Mouse (Mus musculus) neural tube, embryonic 11.5 days (tissue): ENCODE results near the gene Efemp2. TPM values are rescaled to one million over a fixed set of nuclear protein-coding genes. Genes with fewer than 3 reads are reported as not detected.
A peak's percentile ranks its signal among the peaks of the same experiment; 100 is the strongest.

ENCODE experiments used
- ATAC-seq: fragments of 200-750 bp; cut with Nextera tagmentation; 2 replicates; pipeline ENCODE4 v1.8.0; 2017; ENCODE audit warnings: moderate number of reproducible peaks, mild to moderate bottlenecking, moderate TSS enrichment, moderate library complexity; ENCODE audit not compliant: insufficient read depth, low FRiP score, low TSS enrichment
- DNase-seq: peaks from one replicate; pipeline ENCODE4 v3.0.0-alpha.2; 2015; ENCODE audit warnings: low spot score
- H3K27ac ChIP-seq: fragments of 300-500 bp; sonication (generic); 2 replicates; pipeline ENCODE4 v1.5.1; 2014; ENCODE audit warnings: low read depth, mild to moderate bottlenecking, low read length
- H3K27me3 ChIP-seq: fragments of 300-500 bp; sonication (generic); 2 replicates; pipeline ENCODE4 v1.6.1; 2014; ENCODE audit warnings: mild to moderate bottlenecking, low read length, mixed read lengths; ENCODE audit not compliant: control insufficient read depth, insufficient read depth
- H3K36me3 ChIP-seq: fragments of 300-500 bp; sonication (generic); 2 replicates; pipeline ENCODE4 v1.6.1; 2014; ENCODE audit warnings: mild to moderate bottlenecking, low read length, moderate library complexity, mixed read lengths; ENCODE audit not compliant: control insufficient read depth, insufficient read depth
- H3K4me1 ChIP-seq: fragments of 300-500 bp; sonication (generic); 2 replicates; pipeline ENCODE4 v1.6.1; 2014; ENCODE audit warnings: low read length, mixed read lengths; ENCODE audit not compliant: control insufficient read depth, insufficient read depth
- H3K4me2 ChIP-seq: fragments of 300-500 bp; sonication (generic); 2 replicates; pipeline ENCODE4 v1.6.1; 2014; ENCODE audit warnings: low read depth, mild to moderate bottlenecking, moderate library complexity
- H3K4me3 ChIP-seq: fragments of 300-500 bp; sonication (generic); 2 replicates; pipeline ENCODE4 v1.5.1; 2014; ENCODE audit warnings: low read depth, low read length
- H3K9ac ChIP-seq: fragments of 300-500 bp; sonication (generic); 2 replicates; pipeline ENCODE4 v1.6.1; 2014; ENCODE audit warnings: mild to moderate bottlenecking, low read length
- H3K9me3 ChIP-seq: fragments of 300-500 bp; sonication (generic); 2 replicates; pipeline ENCODE4 v1.6.1; 2016; ENCODE audit warnings: low read length; ENCODE audit not compliant: control insufficient read depth
- WGBS: fragments of 180-500 bp; shearing (Covaris S2); extraction: QIAGEN DNeasy Blood & Tissue Kit; methylation state at CpG from one replicate; pipeline ENCODE4 v1.1.7; 2014; 5-methylcytosine and 5-hydroxymethylcytosine counted together
- polyA plus RNA-seq: library from polyadenylated mRNA; unstranded; fragments of >200 nt; fragmentation: Nextera tagmentation; extraction: Ambion mirVana; gene quantifications from 2 replicates; pipeline ENCODE4 v1.2.1, GENCODE M21; 2014

Gene Efemp2
- polyA plus RNA-seq, 1 experiment from 2014 or later: 55.6 TPM

DNA sequence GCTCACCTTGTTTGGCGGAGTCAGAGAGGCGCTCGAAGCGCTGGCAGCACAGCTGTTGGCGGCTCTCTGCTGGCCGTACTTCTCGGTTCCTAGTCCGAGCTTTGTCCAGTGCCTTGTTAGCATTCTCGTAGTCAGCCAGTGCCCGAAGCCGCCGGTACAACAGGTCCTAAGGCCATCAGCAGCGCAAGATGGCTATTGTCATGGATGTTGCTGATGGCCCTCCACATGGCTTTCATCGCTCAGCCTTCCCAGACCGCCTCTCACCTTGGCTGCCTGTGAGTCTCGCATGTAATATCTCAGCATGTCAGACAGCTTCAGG, 22.3 kb downstream of the Efemp2 start:
- H3K4me1 ChIP-seq: peaks cover 8% of the 10 kb centered on the region; the same call in 1 of the 2 replicates
- ATAC-seq (no peak), DNase-seq (no peak)
- H3K36me3 ChIP-seq: peaks cover 22% of the 10 kb centered on the region
- H3K27me3 ChIP-seq: no peaks in the 10 kb centered on the region
- H3K4me3 ChIP-seq: no peak overlapping the region
- H3K4me2 ChIP-seq: no peak overlapping the region
- no peaks in the 10 kb centered on the region for H3K9me3 ChIP-seq
- WGBS: 87% methylated on average over 16 of the region's 16 CpGs
- no peak overlapping the region for H3K9ac ChIP-seq
- no peak overlapping the region; the same call in 1 of the 2 replicates for H3K27ac ChIP-seq

- Histone ChIP-seq H3K9ac (no peak overlapping the region), H3K27ac (no peak overlapping the region), H3K27me3 (no peaks in the 10 kb centered on the region), H3K4me1 (no peaks in the 10 kb centered on the region), H3K4me3 (no peak overlapping the region), H3K36me3 (peaks cover 8% of the 10 kb centered on the region; the same call in 1 of the 2 replicates), H3K4me2 (no peak overlapping the region), H3K9me3 (no peaks in the 10 kb centered on the region)
- 87% methylated on average over 2 of the region's 2 CpGs for WGBS
- DNase-seq (no peak), ATAC-seq (no peak)
Observed at GRCm38 (mm10) chr19:5500330-5500875, 26.6 kb downstream of the Efemp2 start.

DNA sequence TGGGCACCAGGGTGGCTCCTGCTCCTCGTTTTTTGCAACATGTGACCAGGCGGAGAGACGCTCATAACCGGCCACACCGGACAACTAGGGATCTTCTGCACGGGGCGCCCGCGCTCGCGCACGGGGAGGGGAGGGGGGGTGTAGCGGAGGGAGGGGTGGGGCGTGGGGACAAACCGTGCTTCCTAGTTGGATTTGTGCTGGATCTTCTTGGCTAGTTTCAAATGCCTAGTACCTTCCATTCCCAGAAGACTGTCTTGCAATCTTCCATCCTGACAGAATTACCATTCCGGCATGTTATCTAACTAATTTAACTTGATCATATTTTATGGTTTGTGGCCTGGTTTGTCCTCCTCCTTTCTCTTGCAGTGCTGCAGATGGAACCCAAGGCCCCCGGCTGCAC, 29.9 kb downstream of the Efemp2 start, which contains the start of gene 1700020D05Rik:
Gene 1700020D05Rik, minus strand, starts transcription at position 101 of the 400 bp plus-strand sequence.
- Histone ChIP-seq H3K27me3 (no peaks in the 10 kb centered on the region), H3K36me3 (no peaks in the 10 kb centered on the region), H3K4me1 (no peaks in the 10 kb centered on the region), H3K27ac (no peak within 1 kb of the TSS), H3K9ac (no peak within 1 kb of the TSS), H3K9me3 (no peaks in the 10 kb centered on the region), H3K4me2 (no peak within 1 kb of the TSS), H3K4me3 (no peak within 1 kb of the TSS)
- no peak for DNase-seq
- 51% methylated on average over 17 of the region's 17 CpGs for WGBS
- no peak for ATAC-seq

- no peaks in the 10 kb centered on the region for H3K9me3 ChIP-seq
- H3K36me3 ChIP-seq: no peaks in the 10 kb centered on the region
- peak within 1 kb of the TSS; percentile 46 for H3K4me3 ChIP-seq
- peak within 1 kb of the TSS; percentile 7; the same call in 1 of the 2 replicates for H3K27ac ChIP-seq
- peak within 1 kb of the TSS; percentile 42 for H3K9ac ChIP-seq
- 3% methylated on average over 47 of the region's 47 CpGs for WGBS
- H3K4me1 ChIP-seq: peaks cover 6% of the 10 kb centered on the region
- DNase-seq: peak; percentile 94
- ATAC-seq: peak; percentile 99
- H3K27me3 ChIP-seq: no peaks in the 10 kb centered on the region
- H3K4me2 ChIP-seq: peak within 1 kb of the TSS; percentile 75
Observed at GRCm38 (mm10) chr19:5510031-5511026, 36.6 kb downstream of the Efemp2 start, which contains the start of gene Snx32. TSS of gene Snx32 (minus strand) at chr19:5510538.

DNA sequence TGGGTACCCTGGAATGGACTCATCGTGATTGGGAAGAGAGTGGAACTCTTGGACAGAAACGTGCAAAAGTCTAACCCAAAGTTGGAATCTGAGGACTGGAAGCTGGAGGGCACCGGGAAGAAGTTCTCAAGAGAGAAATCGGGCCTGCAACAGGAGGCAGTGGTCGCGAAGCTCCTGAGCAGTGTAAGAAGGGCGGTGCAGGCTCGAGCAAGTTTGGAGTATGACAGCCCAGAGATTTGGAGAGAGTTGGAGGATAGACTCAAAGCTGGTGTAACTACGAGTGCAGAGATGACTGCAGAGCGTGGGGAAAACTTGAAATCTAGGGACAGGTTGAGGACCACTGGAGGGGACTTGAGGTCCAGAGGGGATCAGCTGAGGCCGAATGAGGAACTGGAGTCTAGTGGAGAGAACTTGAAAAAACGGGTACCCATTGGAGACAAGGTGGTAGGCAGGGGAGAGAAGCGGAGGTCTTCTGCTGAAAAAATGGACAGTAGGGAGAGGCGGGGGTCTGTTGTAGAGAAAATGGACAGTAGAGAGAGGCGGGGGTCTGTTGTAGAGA, 37.4 kb downstream of the Efemp2 start:
- no peak for ATAC-seq
- 51% methylated on average over 15 of the region's 15 CpGs for WGBS
- H3K27ac ChIP-seq: no peak overlapping the region

DNA sequence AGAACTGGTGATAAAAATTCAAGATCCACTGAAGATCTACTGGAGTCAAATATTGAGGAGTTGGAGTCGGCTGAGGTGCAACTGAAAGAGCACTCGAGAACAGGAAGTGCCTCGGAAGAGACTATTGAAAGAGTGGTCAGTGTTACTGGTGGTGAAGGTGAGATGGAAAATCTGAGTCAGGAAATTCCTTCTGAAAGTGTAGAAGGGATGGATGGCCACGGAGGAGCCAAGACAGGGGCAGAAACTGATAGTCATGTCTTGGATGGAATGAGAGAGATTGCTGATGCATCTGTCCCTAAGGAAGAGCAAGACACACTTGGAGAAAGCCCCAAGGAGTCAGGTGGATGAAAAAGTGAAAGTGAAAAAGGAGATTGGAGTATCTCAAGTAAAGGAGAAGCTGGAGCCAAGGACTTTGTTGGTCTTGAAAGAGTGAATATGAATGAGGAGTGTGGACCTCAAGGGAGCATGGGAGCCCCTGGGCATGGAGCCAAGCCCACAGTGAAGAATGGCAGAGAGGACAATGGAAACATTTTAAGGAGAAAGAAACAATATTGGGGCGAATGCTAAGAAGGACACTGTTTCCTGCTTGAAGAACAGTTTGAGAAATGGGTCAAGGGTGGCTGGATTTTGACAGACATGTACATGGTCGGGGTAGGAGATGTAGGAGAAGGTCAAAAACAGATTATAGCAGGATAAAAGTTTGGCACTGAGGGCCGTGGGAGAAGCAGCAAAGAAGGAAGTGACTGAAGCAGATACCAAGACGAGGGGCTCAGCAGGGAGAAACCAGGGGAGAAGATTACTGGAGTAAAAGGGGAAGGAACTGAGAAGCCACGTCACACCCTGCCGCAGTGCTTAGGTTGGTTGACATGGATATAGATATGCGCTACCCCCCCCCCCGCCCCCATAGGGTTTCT, 38.6 kb downstream of the Efemp2 start:
- ATAC-seq (no peak), DNase-seq (no peak)
- H3K4me2 ChIP-seq: no peak overlapping the region
- no peak overlapping the region for H3K4me3 ChIP-seq
- peaks cover 6% of the 10 kb centered on the region for H3K4me1 ChIP-seq
- WGBS: 85% methylated on average over 12 of the region's 12 CpGs
- H3K27me3 ChIP-seq: no peaks in the 10 kb centered on the region
- H3K36me3 ChIP-seq: no peaks in the 10 kb centered on the region
- H3K27ac ChIP-seq: no peak overlapping the region
- H3K9me3 ChIP-seq: no peaks in the 10 kb centered on the region
- no peak overlapping the region for H3K9ac ChIP-seq

More for the DNA sequence above, 37.4 kb downstream of the Efemp2 start:
- H3K36me3 ChIP-seq: no peaks in the 10 kb centered on the region
- no peaks in the 10 kb centered on the region for H3K27me3 ChIP-seq
- H3K4me2 ChIP-seq: peak overlapping the region; percentile 75
- peak overlapping the region; percentile 42 for H3K9ac ChIP-seq
- DNase-seq: no peak
- no peaks in the 10 kb centered on the region for H3K9me3 ChIP-seq
- peaks cover 6% of the 10 kb centered on the region for H3K4me1 ChIP-seq
- H3K4me3 ChIP-seq: peak overlapping the region; percentile 46

DNA sequence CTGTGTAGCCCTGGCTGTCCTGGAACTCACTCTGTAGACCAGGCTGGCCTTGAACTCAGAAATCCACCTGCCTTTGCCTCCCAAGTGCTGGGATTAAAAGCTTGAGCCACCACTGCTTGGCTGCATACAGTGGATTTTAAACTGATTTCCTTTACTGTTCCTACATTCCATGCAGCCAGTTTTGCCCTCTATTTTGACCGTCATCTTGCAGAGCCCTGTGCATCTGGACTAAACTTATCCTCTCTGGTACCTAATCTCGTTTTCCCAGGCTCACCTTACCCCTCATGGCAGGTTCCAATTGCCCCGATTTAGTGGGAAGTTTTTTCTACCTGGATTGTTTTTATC, 39.2 kb downstream of the Efemp2 start:
- Histone ChIP-seq H3K4me2 (no peak overlapping the region), H3K4me3 (no peak overlapping the region)
- no peak for ATAC-seq

More for the DNA sequence above, 39.2 kb downstream of the Efemp2 start:
- WGBS: 85% methylated on average over 3 of the region's 3 CpGs
- Histone ChIP-seq H3K9me3 (no peaks in the 10 kb centered on the region), H3K4me1 (peaks cover 6% of the 10 kb centered on the region), H3K27me3 (no peaks in the 10 kb centered on the region), H3K27ac (no peak overlapping the region), H3K9ac (no peak overlapping the region), H3K36me3 (no peaks in the 10 kb centered on the region)
- no peak for DNase-seq
